Mouse (Mus musculus): ENCODE data around the gene Faf1.

The Faf1 gene

DNA sequence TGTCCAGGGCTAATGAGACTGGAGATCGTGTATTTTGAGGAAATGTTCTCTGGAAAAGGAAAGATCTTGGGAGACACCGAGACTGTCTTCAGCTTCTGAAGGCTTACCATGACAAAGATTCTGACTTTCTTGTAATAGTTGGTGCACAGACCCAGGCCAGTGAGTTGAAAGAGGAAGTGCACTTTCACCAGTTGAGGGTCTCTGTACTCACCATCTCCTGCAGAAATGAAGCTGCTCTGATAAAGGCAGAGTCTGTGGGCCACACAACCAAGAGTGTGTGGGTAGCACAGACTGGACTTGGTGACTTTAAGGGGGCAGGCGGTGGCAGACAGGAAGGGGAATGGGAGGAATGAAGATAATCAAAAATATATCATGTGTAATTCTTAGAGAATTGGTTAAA, 260.2 kb downstream of the Faf1 start:
- no peak for DNase-seq

DNA sequence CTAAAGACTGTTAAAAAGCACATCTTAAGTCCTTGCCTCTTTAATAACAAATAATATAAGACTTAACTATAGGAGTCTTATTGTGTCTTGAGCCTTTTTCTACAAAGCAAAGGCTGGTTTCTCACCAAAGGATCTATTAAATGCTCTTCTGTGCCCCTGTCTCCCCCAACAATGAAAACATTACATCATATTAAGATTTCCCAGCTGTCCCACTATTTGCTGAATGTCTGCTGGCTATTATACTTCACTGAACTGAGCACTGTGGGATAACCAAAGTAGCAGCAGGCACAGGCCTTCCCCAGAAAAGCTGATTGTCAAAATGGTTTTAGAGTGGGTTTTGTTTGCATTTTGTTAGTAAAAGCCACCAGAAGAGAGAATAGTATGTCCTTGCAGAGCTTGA, 262.9 kb downstream of the Faf1 start:
- DNase-seq = no peak

DNA sequence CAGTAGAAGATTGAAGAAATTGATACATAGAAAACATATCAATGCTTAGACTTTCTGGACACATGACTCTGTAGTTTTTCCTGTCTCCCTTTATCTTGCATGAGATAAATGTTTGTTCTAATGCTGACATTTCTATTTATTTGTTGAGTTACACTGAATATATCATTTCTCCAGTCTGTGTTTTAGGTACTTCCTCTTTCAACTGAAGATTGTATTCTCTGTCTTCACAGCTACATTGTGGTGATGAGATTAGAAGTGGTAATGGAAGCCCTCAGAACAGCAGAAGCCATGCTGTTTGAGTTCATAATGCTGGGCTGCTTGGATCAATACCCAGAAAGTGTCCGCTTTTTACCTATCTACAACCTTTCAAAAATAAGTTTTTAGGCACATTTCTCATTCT, 269.2 kb downstream of the Faf1 start:
- DNase-seq = no peak

DNA sequence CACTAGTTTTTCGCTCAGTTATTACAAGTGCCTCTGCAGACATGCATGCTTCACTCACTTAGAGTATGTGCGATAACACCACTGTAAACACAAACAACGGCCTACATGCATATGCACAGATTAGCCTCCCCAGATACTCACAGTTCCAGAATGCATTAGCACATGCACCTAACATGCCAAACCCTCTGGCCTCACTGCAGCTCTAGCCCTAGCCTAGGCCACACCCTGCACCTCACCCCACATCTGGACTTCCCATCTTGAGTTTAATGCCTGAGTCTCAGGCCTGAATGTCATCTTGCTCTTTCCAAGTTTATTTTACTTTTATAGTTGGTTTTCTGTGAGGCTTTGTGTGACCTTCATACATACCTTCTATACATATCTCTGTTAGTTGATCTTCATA, 272.9 kb downstream of the Faf1 start:
- no peak for DNase-seq

DNA sequence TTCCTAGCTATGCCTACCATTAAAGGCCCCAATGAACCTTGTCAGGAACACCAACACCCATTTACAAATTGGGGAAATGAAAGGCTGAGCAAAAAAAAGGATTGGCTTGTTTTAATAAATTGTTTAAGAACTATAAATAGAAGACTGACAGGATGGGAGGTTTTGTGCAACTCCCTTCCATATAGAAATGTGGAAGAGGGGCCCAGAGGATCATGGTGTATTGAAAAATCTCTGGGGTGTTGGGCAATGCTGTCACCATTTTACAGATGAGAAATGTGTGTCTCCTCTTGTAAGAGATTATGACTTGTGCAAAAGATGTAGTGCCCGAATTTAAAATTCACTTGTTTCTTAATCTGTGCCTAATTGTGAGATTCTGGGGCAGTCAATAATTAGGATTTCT, 277.1 kb downstream of the Faf1 start:
- no peak for DNase-seq

DNA sequence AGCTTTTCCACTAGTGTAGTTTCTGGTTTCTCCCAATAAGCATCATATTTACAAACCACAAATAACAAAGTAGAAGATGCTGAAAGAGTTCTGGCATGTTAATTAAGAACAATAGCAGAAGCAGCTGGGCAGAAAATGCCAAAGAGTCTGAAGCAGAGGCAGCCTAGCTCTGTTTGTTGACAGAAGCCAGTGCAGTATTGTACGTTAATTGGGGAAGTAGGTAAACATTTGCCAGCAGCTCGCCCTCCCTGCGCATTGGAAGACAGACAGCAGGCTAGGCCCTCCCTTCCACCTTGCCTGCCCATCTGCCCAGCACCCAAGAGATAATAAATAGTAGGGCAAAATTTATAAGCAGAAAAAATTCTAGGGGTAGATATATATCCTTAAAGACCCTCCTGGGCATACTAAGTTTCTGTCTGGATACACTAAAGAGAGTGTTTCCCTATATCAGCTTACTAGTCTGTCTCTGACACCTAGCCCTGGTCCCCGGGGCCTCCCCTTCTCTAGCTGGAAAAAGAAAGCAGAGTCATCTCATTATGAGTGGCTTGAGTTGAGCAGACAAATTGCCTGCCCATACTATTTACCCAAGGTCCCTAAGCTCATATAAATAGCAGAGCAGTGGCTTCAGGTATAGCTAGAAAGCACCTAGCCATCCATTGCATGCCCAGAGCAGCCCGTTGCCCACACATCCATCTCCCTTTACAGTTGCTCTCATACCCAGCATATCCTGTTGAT, 284.0 kb downstream of the Faf1 start:
- DNase-seq = no peak

DNA sequence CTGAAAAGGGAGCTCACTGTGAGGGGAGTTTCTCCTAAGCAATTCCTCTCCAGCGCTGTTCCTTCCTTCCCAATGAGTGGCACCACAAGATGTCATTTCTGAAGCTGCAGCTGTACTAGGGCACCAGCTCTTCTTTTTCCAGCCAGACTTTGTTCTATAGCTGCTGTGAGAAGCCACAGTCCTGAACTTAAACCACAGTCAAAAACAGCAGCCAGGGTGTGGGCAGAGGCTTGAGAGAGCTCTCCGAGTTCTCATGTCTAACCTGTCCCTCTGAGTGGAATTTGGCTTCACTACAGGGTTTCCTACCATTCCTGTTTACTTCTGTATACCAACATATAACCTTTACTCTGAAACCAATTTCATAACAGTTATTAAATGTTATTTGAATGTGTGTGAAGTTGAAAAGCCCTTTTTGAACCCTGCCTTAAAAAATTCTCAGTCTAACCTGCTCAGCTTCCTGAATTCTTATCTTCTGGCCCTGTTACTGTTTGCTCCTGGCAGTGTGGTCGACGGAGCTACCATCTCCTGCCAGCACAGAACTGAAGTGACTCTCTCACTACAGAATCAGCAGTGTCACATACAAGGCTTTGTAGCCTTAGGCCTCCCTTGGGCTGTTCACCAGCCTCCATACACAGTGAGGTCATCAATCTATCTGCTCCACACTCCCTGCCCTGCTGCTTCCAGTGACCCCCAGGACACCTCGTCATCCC, 287.3 kb downstream of the Faf1 start:
- DNase-seq = no peak

DNA sequence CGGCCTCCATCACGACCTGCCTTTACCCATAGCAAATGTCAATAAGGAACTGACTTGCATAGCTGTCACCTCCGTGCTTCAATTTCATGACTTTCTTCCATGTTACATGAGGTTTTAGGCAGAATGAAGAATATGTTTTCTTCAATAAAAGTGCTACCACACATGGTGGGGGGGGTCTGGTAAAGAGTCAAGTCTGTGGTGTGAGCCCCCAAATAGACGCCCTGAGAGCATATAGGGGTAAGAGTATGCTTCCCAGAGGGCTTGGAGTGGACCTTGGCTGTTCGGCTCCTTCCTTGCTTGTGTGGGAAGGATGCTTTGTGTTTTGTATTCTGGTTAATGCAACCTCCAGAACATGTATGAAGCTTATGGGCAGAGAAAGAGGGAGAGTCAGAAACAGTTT, 293.2 kb downstream of the Faf1 start:
- no peak for DNase-seq

DNA sequence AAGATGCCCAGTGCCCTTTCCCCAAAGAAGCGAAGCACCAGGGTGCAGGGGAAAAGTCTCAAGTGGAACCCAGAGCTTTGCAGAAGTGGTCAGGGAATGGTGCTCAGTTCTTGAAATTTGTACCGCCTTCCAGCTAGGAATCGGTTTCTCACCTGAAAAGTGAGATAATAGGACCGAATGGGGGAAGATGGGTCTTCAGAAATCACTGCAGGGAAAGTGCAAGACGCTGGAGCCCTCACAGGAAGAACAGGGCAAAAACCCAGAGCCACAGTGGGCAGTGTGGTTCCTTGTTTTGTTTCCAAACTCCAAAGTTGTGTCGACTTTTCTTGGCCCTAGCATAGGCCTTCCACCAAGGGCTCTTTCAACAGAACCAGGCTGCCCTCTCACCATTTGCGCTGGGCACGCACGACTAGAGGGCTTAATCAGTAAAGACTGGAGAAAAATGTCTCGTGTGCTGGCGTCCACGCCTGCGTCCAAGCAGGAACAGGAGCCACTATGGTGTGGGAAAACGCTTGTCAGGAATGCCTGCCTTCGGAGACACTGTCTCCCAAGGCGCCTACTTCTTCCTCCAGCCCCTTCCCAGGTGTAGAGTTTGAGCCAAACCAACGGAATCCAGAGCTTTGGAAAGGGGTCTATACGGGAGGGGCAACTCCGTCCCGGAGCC, 297.7 kb downstream of the Faf1 start:
- peak; percentile 19 for DNase-seq

DNA sequence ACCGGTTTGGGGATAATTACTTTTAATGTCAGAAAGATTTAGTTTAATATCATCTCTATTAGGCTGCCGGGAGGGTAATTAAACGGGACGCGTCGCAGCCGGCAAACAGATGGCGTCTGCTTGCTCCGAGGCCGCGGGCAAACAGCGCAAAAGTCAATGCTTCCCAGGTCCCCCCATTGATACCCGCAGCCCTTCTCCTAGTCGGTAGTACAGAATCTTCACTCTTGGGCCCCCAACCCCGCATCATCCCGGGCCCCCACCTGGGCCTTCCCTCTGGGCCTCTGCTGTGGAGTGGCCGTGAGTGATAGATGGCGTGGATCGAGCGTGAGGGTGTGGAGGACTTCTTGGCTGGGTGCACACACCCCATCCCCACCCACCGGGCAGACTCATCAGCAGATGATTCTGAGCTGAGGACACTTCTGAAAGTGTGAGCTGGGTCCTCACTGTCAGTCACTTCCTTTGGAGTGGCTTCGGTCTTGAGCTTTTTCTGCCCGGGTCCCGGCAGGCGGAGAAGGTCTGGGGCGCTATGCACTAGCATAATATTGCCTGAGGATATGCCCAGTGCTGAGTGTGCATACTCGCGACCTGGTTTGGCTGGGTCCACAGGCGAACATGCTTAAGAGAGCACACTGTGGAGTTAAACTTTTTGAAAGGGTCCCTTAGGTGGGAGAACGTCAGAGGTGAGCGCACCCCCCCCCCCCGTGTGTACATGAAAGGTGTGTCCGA, 298.4 kb downstream of the Faf1 start:
- peak; percentile 36 for DNase-seq

DNA sequence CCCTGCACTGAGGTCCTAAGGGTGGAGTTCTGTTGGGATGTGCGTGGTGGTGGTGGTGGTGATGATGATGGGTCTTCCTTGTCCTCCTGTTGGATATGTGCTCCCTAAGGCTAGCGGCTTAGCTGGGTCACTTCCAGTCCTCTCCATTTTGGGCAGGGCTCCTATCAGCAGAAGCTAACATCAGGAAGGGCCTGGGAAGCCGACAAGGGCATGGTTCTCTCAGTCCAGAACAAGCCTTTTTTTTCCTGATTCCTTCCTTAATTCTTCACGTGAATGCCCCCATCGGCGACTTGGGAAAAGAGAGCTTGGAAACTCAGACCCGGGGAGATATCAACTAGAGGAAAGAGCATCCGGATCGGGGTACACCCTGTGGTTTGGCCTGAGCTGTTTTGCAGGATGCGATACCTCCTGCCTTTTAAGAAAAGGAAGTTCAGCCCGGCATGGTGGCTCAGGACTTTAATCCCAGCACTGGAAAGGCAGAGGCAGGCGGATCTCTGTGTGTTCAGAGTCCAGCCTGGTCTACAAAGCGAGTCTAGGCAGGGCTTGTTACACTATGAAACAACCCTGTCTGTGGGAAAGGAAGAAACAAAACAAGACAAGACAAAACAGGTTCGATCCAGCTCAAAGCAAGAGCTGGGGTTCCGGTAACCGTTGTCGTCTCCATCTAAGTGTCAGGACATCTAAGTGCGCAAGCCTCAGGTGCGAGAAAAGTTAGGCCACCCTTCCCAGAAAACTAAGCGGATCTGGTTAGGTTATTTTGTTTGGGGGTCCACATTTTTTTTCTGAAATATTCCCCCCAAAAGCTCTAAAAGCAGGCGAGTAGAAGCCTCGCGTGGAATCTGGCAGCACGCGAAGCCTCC, 299.2 kb downstream of the Faf1 start:
- DNase-seq = peak; percentile 26

DNA sequence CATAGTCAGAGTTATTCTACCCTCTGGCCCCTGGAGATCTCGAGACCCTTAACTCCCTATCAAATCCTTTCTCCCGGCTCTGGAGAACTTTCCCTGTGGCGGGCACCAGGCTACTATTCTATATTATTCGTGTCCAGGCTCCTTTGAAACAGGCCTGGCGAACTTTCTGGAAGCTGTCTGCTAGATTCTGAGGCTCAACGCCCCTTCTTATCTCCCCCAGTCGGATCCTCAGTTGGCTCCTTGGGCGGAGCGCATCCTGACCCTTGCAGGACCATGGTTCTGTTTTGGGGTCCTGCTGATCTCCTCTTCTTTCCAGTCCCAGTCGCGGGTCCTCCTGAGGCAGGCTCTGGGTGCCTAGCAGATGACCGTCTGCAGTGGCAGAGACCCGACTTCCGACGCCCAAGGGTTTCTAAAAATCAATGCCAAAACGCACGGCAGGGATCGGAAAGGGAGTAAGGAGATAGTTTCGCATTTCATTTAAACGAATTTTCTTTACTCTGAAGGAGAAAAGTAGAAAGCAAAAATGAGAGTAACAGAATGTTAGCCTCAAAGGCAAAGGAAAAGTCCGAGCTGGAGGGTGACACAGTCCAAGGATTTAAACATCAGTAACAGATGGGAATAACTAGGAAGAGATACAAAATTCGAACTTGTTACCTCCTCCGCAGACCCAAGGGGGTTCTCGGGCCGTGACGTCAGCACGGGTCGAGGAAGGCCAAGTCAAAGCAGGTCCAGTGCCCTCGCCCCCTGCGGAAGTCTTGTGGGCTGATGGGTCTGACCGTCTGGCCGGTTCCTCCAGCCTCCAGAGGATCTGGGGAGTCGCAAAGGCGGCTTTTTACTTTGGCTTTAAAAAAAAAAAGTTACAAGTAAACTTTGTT, 300.1 kb downstream of the Faf1 start:
- DNase-seq = peak; percentile 39

DNA sequence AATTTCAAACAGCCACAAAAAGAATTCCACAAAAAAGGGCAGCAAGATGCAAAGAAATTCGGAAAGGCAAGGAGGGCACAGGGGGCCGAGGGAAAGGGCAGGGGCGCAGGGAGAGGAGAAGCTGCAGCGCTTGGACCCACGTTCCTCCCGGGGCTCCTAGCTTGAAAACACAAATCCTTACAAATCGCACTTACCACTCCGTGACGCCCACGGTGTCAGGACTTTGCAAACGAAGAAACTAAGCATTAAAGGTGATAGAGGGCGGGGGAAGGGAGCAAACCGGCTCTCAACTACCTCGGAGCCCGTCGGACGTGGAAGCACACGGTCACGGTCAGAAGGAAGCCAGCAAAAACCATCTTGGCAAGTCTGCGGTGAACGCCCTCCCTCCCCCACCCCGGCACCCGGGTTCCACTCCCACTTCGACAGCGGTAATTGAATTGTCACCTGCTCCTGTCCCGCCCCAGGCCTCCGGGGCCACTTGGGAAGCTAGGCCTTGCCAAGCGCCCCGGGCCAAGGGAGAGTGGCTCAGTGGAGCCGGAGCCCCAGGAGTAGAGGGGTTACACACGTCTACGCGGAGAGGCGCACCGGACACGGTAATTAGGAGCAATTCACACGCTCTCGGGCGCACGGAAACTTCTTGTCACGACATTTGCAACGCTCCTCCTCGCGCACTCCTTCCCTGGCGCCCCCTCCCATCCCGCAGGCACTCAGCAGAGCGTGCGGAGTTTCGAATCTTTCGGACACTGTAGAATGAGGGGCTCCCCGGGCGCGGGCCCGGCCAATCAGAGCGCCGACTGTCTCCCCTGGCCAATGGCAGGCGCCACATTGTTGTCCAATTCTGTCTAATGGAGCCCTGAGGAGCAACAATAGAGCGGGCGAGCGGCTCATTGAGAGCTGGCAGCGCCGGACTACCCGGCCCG, 301.0 kb downstream of the Faf1 start, which contains the start of gene Dmrta2:
TSS of gene Dmrta2 (plus strand) at position 906 of the 920 bp plus-strand sequence.
- peak; percentile 91 for DNase-seq

DNA sequence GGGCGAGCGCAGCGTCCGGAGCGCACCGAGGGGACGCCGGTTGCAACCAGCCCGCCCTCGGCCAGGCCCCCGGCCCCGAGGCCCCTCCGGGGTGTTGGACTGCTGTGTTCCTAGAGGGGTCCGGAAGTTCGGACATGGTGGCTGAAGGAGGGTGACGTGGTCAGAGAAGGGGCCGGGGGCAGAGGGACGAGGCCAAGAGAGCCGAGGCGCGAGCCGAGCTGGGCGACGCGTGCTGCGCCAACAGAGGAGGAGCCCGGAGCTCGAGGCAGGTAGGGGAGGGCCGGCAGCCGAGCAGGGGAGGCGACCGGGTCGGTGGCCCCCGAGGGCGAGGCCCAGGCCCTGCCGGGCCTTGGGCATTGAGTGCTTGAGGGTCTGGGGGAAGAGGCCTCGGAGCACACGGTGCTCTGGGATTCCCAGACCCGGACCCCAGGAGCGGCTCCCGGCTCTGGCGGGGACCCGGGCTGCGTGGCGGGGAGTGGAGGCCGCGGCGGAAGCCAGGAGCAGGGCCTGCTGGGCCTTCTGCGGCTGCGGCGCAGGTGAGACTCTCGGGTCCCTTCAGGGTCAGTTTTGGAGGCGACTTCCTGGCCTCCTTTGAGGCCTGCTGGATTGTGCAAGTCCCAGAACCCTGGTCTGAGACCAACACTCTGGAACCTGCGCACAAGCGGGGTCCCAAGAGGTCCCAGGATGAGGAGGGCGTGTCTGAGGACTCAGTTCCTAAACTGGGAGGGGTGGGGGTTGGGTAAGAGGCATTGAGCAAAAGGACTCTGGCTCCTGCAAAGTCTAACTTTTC, 301.9 kb downstream of the Faf1 start:
- peak; percentile 51 for DNase-seq

DNA sequence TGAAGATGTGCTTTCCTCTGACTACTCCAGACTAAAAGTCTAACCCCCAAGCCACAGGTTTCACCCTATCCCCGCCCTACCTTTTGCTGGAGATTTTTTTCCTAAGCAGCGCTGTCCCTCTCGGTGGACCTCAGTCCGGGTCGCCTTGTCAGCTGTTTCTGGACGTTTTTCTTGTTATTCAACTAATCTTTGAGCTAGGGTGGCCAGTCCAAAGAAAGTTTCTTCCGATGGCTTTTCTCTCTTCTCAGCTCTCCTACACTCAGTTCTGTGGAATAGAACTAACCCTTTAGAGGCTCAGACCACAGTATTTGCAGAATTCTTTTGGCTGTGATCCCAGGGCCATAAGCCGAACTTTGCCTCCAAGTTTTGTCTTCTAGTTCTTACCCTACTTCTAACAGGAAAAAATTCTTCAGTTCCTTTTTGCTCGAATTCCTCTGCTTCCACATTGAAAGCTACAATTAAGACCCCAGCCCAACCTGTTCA, 302.5 kb downstream of the Faf1 start:
- peak; percentile 16 for DNase-seq

DNA sequence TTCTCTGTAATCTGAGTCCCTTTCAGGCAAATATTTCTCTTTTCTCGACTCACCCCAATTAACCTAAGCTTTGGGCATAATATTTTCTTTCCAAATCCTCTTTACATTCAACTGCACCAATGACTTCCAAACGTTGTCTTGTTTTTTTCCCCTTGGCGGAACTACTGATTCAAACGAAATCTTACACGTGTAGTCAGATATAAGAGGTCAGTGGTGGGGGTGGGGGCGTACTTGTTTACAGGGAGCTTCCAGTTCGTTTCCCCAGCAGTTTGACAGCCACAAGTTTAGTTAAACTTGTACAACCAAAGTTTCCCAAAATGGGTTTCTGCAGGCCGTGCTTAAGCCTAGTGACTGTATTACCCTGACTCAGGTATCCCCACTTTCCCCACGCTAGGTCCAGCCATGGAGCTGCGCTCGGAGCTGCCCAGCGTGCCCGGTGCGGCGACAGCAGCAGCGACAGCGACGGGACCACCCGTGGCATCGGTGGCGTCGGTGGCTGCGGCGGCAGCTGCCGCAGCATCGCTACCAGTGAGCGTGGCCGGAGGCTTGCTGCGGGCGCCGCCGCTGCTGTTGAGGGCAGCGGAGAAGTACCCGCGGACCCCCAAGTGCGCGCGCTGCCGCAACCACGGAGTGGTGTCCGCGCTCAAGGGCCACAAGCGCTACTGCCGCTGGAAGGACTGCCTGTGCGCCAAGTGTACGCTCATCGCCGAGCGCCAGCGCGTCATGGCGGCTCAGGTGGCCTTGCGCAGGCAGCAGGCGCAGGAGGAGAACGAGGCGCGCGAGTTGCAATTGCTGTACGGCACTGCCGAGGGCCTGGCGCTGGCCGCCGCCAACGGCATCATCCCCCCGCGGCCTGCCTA, 303.3 kb downstream of the Faf1 start:
- DNase-seq = peak; percentile 66

DNA sequence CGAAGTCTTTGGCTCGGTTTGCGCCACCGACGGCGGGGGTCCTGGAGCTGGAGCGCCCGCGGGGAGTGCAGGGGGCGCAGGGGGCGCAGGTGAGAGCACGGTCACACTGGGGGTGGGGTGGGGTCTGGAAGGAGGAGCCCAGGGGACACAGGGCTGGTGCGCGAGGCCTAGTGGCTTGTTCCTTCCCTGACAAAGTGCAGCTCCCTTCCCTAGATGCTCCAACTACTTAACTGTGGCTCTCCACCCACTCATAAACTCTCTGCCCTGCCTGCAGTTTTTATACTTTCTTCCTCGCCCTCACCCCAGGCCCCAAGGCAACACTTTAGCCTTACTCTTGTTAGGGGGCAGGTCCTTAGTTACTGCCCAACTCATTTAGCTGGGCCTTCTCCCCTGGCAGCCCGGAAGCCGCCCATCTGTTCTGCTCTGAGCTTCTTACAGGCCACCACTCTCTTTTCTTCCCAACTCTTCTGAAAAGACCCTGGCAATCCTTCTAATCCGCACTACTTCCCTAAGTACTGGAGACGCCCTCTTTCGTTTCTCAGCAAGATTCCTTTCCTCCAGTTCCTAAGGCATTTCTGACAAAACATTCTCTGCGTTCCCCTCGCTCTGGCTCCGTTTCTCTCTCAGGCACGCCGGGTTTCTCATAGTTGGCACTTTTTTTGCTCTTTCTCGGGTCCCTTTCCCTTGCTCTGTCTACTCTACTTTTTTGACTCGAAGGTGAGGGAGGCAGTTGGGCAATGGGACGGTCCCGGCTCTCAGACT, 304.1 kb downstream of the Faf1 start:
- peak; percentile 34 for DNase-seq

Data from embryo, embryonic 11 days (tissue).